Mouse (Mus musculus) frontal cortex, postnatal 14 days (tissue): Measurements from ENCODE around the gene Sac3d1.

Experiments
- DNase-seq, 2 experiments: peaks; one replicate each; pipeline ENCODE4 v3.0.0; 2022; ENCODE audit warnings: low spot score in 2 of 2

Sac3d1 gene

DNA sequence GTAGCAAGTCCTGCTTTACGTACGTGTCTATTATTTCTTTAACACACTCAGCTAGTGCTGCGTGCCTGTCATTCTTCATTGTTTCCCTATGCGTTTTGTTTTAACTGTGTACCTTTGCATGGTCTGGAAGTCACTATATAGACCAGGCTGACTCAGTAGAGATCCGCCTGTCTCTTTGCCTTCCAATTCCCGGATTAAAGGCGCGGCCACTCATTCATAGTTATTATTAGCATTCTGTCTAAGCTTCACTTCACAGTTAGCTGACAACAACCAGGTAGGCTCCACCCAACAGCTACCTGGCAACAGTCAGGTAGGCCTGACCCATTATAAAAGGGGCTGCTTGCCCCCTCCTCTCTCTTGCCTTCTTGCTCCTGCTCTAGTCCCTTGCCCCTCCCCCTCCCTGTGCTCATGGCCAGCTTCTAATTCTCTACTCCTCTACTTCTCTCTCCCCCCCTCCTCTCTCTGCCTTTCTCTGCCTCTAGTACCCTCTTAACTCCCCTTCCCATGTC lies 281 bp upstream of the Sac3d1 start:
- no peak for DNase-seq

DNA sequence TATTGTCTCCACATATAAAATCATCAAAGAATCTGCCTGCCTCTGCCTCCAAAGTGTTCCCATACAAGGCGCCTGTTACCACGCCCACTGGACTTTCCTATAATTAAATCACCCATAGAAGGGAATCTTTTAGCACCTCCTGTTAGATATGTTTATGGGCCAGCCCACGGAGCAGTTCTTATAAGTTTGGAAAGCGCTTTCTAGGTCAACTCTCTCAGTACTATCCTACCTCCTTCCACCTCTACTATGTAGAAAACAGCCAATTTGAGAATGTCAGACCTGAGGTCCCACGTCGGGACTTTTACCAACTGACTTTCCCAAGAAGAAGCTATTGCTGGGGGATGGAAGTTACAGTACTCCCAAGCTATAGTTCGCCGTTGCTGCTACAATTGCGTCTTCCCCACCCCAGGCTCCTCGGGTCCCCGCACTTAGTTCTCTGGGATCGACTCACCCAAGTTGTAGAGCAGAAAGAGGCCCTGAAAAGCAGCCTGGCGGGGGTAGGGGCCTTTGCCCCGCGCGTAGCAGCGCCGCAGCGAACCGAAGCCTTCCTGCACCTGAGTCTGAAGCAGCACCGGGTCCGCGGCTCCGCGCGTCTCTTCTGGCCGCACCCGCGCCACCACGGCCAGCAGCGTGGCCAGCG lies 984 bp downstream of the Sac3d1 start:
- no peak for DNase-seq

DNA sequence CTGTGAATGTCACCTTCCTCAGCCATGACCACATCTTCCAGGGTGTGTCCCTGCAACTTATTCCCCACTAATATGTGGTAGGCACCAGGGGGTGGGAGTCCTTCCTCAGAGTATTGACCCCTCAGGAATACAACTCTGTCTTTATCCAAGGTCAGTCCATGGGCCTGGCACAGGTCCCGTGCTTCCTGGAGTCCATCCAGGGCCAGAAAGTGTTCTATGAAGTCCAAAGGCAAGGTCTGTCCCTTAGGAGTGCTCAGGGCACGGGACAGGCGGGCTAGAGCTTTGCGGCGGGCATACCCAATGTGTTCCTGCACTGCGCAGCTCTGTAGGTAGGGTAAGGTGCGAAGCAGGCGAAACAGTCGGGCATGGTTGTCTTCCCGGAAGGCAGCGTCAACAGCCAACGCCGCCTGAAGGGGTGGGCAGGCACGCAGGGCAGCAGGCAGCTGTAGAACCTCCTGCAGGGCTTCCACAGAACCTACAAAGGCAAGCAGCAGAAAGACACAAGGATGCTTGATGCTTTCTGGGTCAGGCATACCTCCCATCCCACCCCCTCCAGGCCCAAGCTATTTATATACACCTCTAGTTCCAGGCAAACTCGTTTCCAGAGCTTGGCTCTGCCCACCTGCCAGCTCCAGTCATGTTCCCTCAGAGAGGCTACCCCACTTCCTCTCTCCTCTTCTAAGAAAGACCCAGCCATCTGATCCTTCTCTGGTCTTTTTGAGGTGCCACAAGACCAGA lies 2.2 kb downstream of the Sac3d1 start:
- no peak for DNase-seq

- DNase-seq, result no peak
These were observed 5.3 kb downstream of the Sac3d1 start for GRCm38 (mm10) chr19:6113116-6113515.

GRCm38 (mm10) chr19:6105586-6105985 lies 12.9 kb downstream of the Sac3d1 start, which contains the start of gene Naaladl1:
Naaladl1 (plus strand) TSS chr19:6105782.
- no peak for DNase-seq

GRCm38 (mm10) chr19:6104476-6104875 lies 14.0 kb downstream of the Sac3d1 start:
- DNase-seq, result no peak

GRCm38 (mm10) chr19:6102169-6102853 lies 16.1 kb downstream of the Sac3d1 start:
- no peak for DNase-seq

GRCm38 (mm10) chr19:6101186-6101585 lies 17.3 kb downstream of the Sac3d1 start:
- no peak for DNase-seq

DNA sequence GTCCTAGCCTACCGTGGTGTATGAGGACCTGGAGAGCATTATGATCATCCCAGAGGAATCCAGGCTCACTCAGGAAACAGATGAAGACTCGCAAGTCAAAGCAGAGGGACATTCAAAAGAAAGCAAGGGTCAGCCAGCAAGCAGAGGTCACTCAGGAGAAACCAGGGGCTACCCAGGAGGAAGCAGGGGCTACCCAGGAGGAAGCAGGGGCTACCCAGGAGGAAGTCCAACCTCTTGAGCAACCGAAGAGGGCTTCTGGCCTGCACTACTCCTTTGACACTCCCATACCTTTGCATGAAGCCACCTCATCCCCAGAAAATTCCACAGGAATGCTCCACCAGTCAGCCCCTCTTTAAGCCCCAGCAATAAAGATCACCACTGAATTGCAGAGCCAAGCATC lies 20.6 kb downstream of the Sac3d1 start:
- DNase-seq, result no peak

- no peak for DNase-seq
These were observed 24.3 kb downstream of the Sac3d1 start, which contains the start of gene AC131692.1 for GRCm38 (mm10) chr19:6094119-6094518. AC131692.1 (plus strand) TSS chr19:6094419.

- no peak for DNase-seq
These were observed 29.6 kb downstream of the Sac3d1 start for GRCm38 (mm10) chr19:6088841-6089240.

DNA sequence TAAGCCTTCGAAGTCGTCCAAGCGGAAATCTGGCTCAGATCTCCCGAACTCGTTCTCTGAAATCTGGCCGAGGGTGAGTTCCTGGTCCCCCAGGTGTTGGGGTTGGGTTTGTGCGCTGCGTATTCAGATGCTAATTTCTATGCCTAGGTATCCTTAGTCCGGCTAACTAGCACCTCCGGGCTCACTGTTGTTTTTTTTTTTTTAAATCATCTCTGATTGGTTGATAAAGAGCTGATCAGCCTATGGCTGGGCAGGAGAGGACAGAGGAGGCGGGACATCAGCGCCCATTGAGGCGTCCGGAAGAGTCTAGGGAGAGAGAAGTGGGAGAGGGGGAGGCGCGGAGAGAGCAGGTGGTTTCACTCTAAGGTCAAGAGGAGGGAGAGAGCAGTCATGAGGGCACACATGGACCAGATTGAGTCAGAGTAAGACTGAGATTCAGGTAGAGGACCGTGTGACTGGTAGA lies 33.0 kb downstream of the Sac3d1 start:
- no peak for DNase-seq

DNA sequence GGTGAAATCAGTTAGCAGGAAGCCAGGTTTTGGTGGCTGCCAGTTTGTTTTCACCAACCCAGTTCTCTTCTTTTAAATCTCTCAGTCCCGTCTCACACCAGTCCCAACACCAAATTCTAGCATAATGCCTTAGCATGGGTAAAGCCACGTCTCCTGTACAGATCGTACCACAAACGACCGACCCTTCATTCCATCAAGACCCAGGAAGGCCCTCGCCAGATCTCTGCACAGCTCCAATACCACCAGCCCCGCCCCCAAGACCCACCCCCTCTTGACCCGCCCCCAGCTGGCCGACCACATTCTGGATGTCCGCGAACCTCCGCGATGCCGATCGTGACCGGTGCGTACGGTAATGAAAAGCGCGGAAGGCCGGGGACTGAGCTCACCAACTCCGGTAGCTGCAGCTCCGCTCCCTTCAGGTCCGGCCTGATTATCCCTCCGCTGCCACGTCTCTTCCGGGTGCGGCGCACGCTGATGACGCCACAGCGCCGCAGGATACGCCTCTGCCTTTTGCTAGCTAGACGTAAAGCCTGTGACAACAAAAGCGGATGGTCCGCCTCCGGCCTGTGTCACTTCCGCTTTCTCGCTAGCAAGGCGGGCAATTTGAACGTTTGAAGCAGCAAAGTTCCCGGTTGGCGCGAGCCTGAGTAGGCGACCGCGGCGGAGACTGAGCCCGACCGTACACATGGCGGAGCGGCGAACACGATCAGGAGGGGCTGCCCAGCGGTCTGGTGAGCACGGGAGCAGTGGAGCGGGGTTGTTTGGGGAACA lies 33.8 kb downstream of the Sac3d1 start, which contains the start of the genes Zfpl1 and Cdca5:
Gene Zfpl1 (minus strand): TSS at position 479 of the 771 bp plus-strand sequence.
Gene Cdca5 (plus strand): TSS at position 506 of the 771 bp plus-strand sequence.
- DNase-seq, result peak; percentile 94 to 96

- DNase-seq, result no peak
These were observed 36.3 kb downstream of the Sac3d1 start, which contains the start of gene Gm28374 for GRCm38 (mm10) chr19:6082156-6082555. Gm28374 (minus strand) TSS chr19:6082256.

- no peak for DNase-seq
These were observed 38.4 kb downstream of the Sac3d1 start, which contains the start of gene Tmem262 for GRCm38 (mm10) chr19:6079983-6080480. Tmem262 (plus strand) TSS chr19:6080033.

- DNase-seq, result peak; percentile 71 to 73
These were observed 41.7 kb downstream of the Sac3d1 start, which contains the start of gene Vps51 for GRCm38 (mm10) chr19:6076564-6077393. Vps51 (minus strand) TSS chr19:6077231.

DNA sequence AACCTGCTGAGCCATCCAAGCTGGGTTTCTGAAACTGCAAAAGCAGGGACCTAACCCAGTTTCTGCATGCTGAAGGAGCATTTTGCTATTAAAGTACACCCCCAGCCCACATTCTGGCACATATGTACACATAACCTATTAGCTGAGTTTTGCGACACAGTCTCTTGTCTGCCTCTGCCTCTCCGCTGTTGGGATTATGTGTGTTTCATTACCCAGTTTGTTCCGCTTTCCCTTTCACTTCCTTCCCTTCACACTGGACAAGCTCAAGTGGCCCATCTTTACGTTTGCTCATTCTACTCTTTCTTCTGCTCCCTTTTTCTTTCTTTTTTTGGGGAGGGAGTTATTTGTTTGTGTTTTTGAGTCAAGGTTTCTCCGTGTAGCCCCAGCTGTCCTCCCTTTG lies 44.6 kb downstream of the Sac3d1 start:
- DNase-seq, result no peak

GRCm38 (mm10) chr19:6071261-6071660 lies 47.2 kb downstream of the Sac3d1 start:
- no peak for DNase-seq

- no peak for DNase-seq
These were observed 47.7 kb downstream of the Sac3d1 start for GRCm38 (mm10) chr19:6070571-6071250.
